Mouse (Mus musculus) embryonic facial prominence, embryonic 12.5 days (tissue): ENCODE data around the gene Spag4. TPM values are rescaled to one million over a fixed set of nuclear protein-coding genes. Genes with fewer than 3 reads are reported as not detected.
A peak's percentile ranks its signal among the peaks of the same experiment; 100 is the strongest.
"Not testable (repeated sequence)": the region's sequence is repeated elsewhere in the genome, so short reads cannot be mapped to it uniquely, and the experiment has no call there.

ENCODE experiments used
- ATAC-seq: fragments of 200-750 bp; cut with Nextera tagmentation; 2 replicates; pipeline ENCODE4 v1.8.0; 2017; ENCODE audit not compliant: insufficient number of reproducible peaks, insufficient read depth, low FRiP score, low TSS enrichment
- H3K27ac ChIP-seq: fragments of 300-500 bp; sonication (generic); 2 replicates; pipeline ENCODE4 v1.5.1; 2016; ENCODE audit warnings: mild to moderate bottlenecking
- H3K27me3 ChIP-seq: fragments of 300-500 bp; sonication (generic); 2 replicates; pipeline ENCODE4 v1.6.1; 2016; ENCODE audit warnings: mild to moderate bottlenecking, moderate library complexity
- H3K36me3 ChIP-seq: fragments of 300-500 bp; sonication (generic); 2 replicates; pipeline ENCODE4 v1.6.1; 2016; ENCODE audit warnings: mild to moderate bottlenecking
- H3K4me1 ChIP-seq: fragments of 300-500 bp; sonication (generic); 2 replicates; pipeline ENCODE4 v1.6.1; 2016
- H3K4me2 ChIP-seq: fragments of 300-500 bp; sonication (generic); replicated peaks from 2 replicates; pipeline ENCODE4 v1.6.1; 2016; ENCODE audit warnings: mild to moderate bottlenecking, moderate library complexity
- H3K4me3 ChIP-seq: fragments of 300-500 bp; sonication (generic); 2 replicates; pipeline ENCODE4 v1.5.1; 2016; ENCODE audit warnings: mild to moderate bottlenecking
- H3K9ac ChIP-seq: fragments of 300-500 bp; sonication (generic); 2 replicates; pipeline ENCODE4 v1.6.1; 2016; ENCODE audit warnings: mild to moderate bottlenecking, moderate library complexity
- H3K9me3 ChIP-seq: fragments of 300-500 bp; sonication (generic); 2 replicates; pipeline ENCODE4 v1.6.1; 2016; ENCODE audit warnings: mild to moderate bottlenecking, moderate library complexity
- WGBS: fragments of 180-500 bp; shearing (Covaris S2); methylation state at CpG from one replicate; pipeline ENCODE4 v1.1.7; 2016; 5-methylcytosine and 5-hydroxymethylcytosine counted together
- polyA plus RNA-seq: library from polyadenylated mRNA; unstranded; fragments of >200 nt; fragmentation: Nextera tagmentation; extraction: Ambion mirVana; gene quantifications from 2 replicates; pipeline ENCODE4 v1.2.1, GENCODE M21; 2016

The Spag4 gene
- polyA plus RNA-seq, 1 experiment from 2014 or later, result 6.9 TPM

- Histone ChIP-seq H3K27ac (peak within 1 kb of the TSS; percentile 90), H3K4me2 (peak within 1 kb of the TSS; percentile 61), H3K4me1 (peaks cover 13% of the 10 kb centered on the region), H3K9ac (peak within 1 kb of the TSS; percentile 97), H3K9me3 (no peaks in the 10 kb centered on the region), H3K36me3 (no peaks in the 10 kb centered on the region), H3K4me3 (peak within 1 kb of the TSS; percentile 85), H3K27me3 (no peaks in the 10 kb centered on the region)
- ATAC-seq, result peak; percentile 82
- WGBS, result 1% methylated on average over 74 of the region's 74 CpGs
Observed at GRCm38 (mm10) chr2:156111358-156112079, 46.5 kb downstream of the Spag4 start, which contains the start of the genes Cpne1 and Rbm12. TSS of gene Cpne1 (minus strand) at chr2:156111965. TSS of gene Rbm12 (minus strand) at chr2:156111978.

- WGBS, result 25% methylated on average over 5 of the region's 5 CpGs
- peak overlapping the region; percentile 97; the same call in 1 of the 2 replicates for H3K9ac ChIP-seq
- H3K4me2 ChIP-seq, result peak overlapping the region; percentile 61
- H3K4me3 ChIP-seq, result peak overlapping the region; percentile 85
- H3K9me3 ChIP-seq, ATAC-seq, H3K27me3 ChIP-seq, H3K36me3 ChIP-seq, H3K4me1 ChIP-seq: not testable (repeated sequence)
- H3K27ac ChIP-seq, result peak overlapping the region; percentile 90; the same call in 1 of the 2 replicates
Observed at GRCm38 (mm10) chr2:156112080-156112423, 47.1 kb downstream of the Spag4 start.

GRCm38 (mm10) chr2:156119566-156119965, 54.6 kb downstream of the Spag4 start:
- no peak for ATAC-seq
- no peak overlapping the region for H3K9ac ChIP-seq
- H3K36me3 ChIP-seq, result peaks cover 9% of the 10 kb centered on the region; the same call in 1 of the 2 replicates
- no peak overlapping the region for H3K4me3 ChIP-seq
- H3K27me3 ChIP-seq, result no peaks in the 10 kb centered on the region
- H3K9me3 ChIP-seq, result no peaks in the 10 kb centered on the region
- no peak overlapping the region for H3K27ac ChIP-seq
- H3K4me2 ChIP-seq, result no peak overlapping the region
- H3K4me1 ChIP-seq, result no peaks in the 10 kb centered on the region

Other genes starting within 250 kb of the Spag4 start
- gene BC029722, start 245.7 kb upstream of the Spag4 start, polyA plus RNA-seq, result 12.9 and 13.4 TPM in 2 replicates
- gene Eif6, start 238.2 kb upstream of the Spag4 start, polyA plus RNA-seq, result 185 and 188 TPM in 2 replicates
- 0.36 and 0.38 TPM in 2 replicates for gene Fam83c, start 230.3 kb upstream of the Spag4 start, polyA plus RNA-seq
- gene Uqcc1, start 134.9 kb upstream of the Spag4 start, polyA plus RNA-seq, result 61.3 and 71.5 TPM in 2 replicates
- 0.28 TPM in 1 of 2 replicates, not detected in the other for gene Gm15557, start 124.4 kb upstream of the Spag4 start, polyA plus RNA-seq
- gene Gdf5, start 119.8 kb upstream of the Spag4 start, polyA plus RNA-seq, result 5.6 and 10.5 TPM in 2 replicates
- gene Cep250, start 108.7 kb upstream of the Spag4 start, polyA plus RNA-seq, result 33.3 and 35.2 TPM in 2 replicates
- gene 6430550D23Rik, start 57.2 kb upstream of the Spag4 start, polyA plus RNA-seq, result 2.0 and 2.3 TPM in 2 replicates
- gene Ergic3, start 57.1 kb upstream of the Spag4 start, polyA plus RNA-seq, result 199 and 220 TPM in 2 replicates
- 0.05 and 0.08 TPM in 2 replicates for gene Fer1l4, start 12.2 kb upstream of the Spag4 start, polyA plus RNA-seq
- gene Cpne1, start 46.8 kb downstream of the Spag4 start, polyA plus RNA-seq, result 64.9 and 68.6 TPM in 2 replicates
- 38.7 and 43.0 TPM in 2 replicates for gene Rbm12, start 46.8 kb downstream of the Spag4 start, polyA plus RNA-seq
- 16.8 and 17.6 TPM in 2 replicates for gene Gm28036, start 61.9 kb downstream of the Spag4 start, polyA plus RNA-seq
- gene Romo1, start 78.9 kb downstream of the Spag4 start, polyA plus RNA-seq, result 428 and 448 TPM in 2 replicates
- 30.7 and 34.2 TPM in 2 replicates for gene Nfs1, start 79.0 kb downstream of the Spag4 start, polyA plus RNA-seq
- 761 and 773 TPM in 2 replicates for gene Rbm39, start 115.1 kb downstream of the Spag4 start, polyA plus RNA-seq
- 82.0 and 85.6 TPM in 2 replicates for gene Phf20, start 131.3 kb downstream of the Spag4 start, polyA plus RNA-seq
- 5.1 and 5.6 TPM in 2 replicates for gene Cnbd2, start 247.1 kb downstream of the Spag4 start, polyA plus RNA-seq
- 106 and 119 TPM in 2 replicates for gene Scand1, start 247.5 kb downstream of the Spag4 start, polyA plus RNA-seq